10 mouse cellular contexts compared by ENCODE assay signal in the genomic region with DNA sequence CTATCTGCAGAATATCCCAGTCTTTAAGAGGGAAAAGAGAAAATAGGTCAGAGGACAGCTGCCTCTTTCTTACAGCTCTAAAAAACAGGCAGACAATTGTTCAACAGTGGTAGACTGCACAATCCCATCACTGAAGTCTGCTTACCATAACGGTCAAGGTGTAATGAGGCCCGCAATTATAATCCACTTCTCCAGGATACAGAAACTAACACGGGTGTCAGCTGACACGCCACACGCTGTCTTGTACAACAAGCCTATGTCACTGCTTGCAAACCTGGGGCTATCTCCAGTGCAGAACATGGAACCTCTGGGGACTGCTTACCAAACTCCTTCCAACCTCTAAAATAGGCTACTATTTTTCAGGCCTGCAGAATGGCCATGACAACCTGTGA. TPM values are rescaled to one million over a fixed set of nuclear protein-coding genes. Genes with fewer than 3 reads are reported as not detected.
A peak's percentile ranks its signal among the peaks of the same experiment; 100 is the strongest.
DNase-seq lines count a peak whose midpoint lies in the region; ATAC-seq and TF ChIP-seq lines count a peak whose summit lies in the region.
"Had no signal": no experiment of that assay in that cellular context is flagged by ENCODE, and none has a peak within 500 bp of the region (broad histone marks: within the 10 kb centered on the region; RNA-seq: fewer than 3 reads in every experiment).

No protein-coding gene starts in this region.

- 66% methylated on average over 5 of the region's 5 CpGs for WGBS in heart, embryonic 10.5 days
- 39% methylated on average over 5 of the region's 5 CpGs for WGBS in liver, postnatal 0 days (ENCODE audit: insufficient replicate concordance)

- H3K79me2 ChIP-seq in MEL (ENCODE audit: control insufficient read depth, insufficient read depth, low read length, poor library complexity): peaks cover 2% of the 10 kb centered on the region; the same call in 1 of the 2 replicates

- peak overlapping the region; percentile 62 for H3K9ac ChIP-seq in MEL (ENCODE audit: control insufficient read depth, low read depth, low read length, poor library complexity, severe bottlenecking)
- H3K9ac ChIP-seq in liver, postnatal 0 days (replicated peaks): peak overlapping the region; percentile 47
- H3K9ac ChIP-seq: embryonic facial prominence, embryonic 12.5 days; neural tube, embryonic 13.5 days had no signal

- peaks cover 39% of the 10 kb centered on the region for H3K36me3 ChIP-seq in heart, embryonic 10.5 days
- peaks cover 7 to 21% of the 10 kb centered on the region in 2 experiments; a peak in 3 of 4 replicates for H3K36me3 ChIP-seq in MEL (ENCODE audit: control insufficient read depth in 1 of 2, insufficient read depth in 2 of 2, low read length in 2 of 2)
- peaks cover 32% of the 10 kb centered on the region for H3K36me3 ChIP-seq in liver, postnatal 0 days (replicated peaks; ENCODE audit: insufficient read depth, low read length)

- 0 out of 4 replicates have a peak, but pooled peaks of 1 of the 2 experiments have one; percentile 5 for TF ChIP-seq EP300 in MEL (IDR thresholded peaks at IDR 0.05; ENCODE audit: low read depth in 1 of 2, low read length in 2 of 2)
- TF ChIP-seq EP300 in liver, postnatal 0 days (IDR thresholded peaks at IDR 0.05; ENCODE audit: low read depth): no peak

- DNase-seq in heart, embryonic 10.5 days (ENCODE audit: low spot score): no peak
- DNase-seq in heart, postnatal 4 days: no peak
- DNase-seq in MEL (ENCODE audit: low read depth, low spot score): peak; percentile 53
- DNase-seq in liver, postnatal 0 days: no peak
- DNase-seq in right cerebral cortex, adult 18-20 months: no peak
- no peak for DNase-seq in layer of hippocampus, adult 8-10 months (ENCODE audit: low spot score in 2 of 2)
- DNase-seq in urinary bladder, postnatal 4 days (ENCODE audit: low spot score in 2 of 2): no peak

- ATAC-seq in erythroid progenitor cell, adult 5-6 weeks (replicated peaks; ENCODE audit: low FRiP score, poor library complexity, severe bottlenecking): peak; percentile 52
- peak; percentile 73 for ATAC-seq in liver, postnatal 0 days

- H3K4me2 ChIP-seq in liver, postnatal 0 days (ENCODE audit: low read depth, low read length): peak overlapping the region; percentile 62
- H3K4me2 ChIP-seq: embryonic facial prominence, embryonic 12.5 days; neural tube, embryonic 13.5 days had no signal

- H3K9me3 ChIP-seq in heart, embryonic 10.5 days: no peaks in the 10 kb centered on the region
- no peaks in the 10 kb centered on the region for H3K9me3 ChIP-seq in MEL (replicated peaks; ENCODE audit: insufficient read depth, low read length)
- no peaks in the 10 kb centered on the region for H3K9me3 ChIP-seq in liver, postnatal 0 days (ENCODE audit: low read length)
- H3K9me3 ChIP-seq: embryonic facial prominence, embryonic 12.5 days; neural tube, embryonic 13.5 days had no signal

- no peak for TF ChIP-seq CTCF in MEL (IDR thresholded peaks at IDR 0.05 in 2 of 3, conservative IDR thresholded peaks at IDR 0.05 in 1 of 3; ENCODE audit: control insufficient read depth in 1 of 3, insufficient read depth in 1 of 3, low read depth in 2 of 3, low read length in 3 of 3, poor library complexity in 1 of 3, severe bottlenecking in 1 of 3)
- TF ChIP-seq CTCF in liver, postnatal 0 days (IDR thresholded peaks at IDR 0.05; ENCODE audit: low read depth): no peak

- H3K27me3 ChIP-seq in heart, embryonic 10.5 days (ENCODE audit: insufficient read depth, poor library complexity, severe bottlenecking): no peaks in the 10 kb centered on the region
- H3K27me3 ChIP-seq in MEL (ENCODE audit: control insufficient read depth in 1 of 2, insufficient read depth in 2 of 2, low read length in 2 of 2): no peaks in the 10 kb centered on the region
- no peaks in the 10 kb centered on the region for H3K27me3 ChIP-seq in liver, postnatal 0 days (ENCODE audit: insufficient read depth, low read length)
- H3K27me3 ChIP-seq: embryonic facial prominence, embryonic 12.5 days; neural tube, embryonic 13.5 days had no signal

- no peak for TF ChIP-seq POLR2A in MEL (IDR thresholded peaks at IDR 0.05; ENCODE audit: control insufficient read depth in 1 of 2, insufficient read depth in 1 of 2, low read depth in 1 of 2, low read length in 2 of 2, poor library complexity in 1 of 2)

- H3K27ac ChIP-seq in heart, embryonic 10.5 days: peak overlapping the region; percentile 82; the same call in 1 of the 2 replicates
- peak overlapping the region; percentile 79 for H3K27ac ChIP-seq in MEL (ENCODE audit: control insufficient read depth, low read depth, low read length)
- peak overlapping the region; percentile 91 for H3K27ac ChIP-seq in liver, postnatal 0 days (ENCODE audit: low read depth)
- H3K27ac ChIP-seq: embryonic facial prominence, embryonic 12.5 days; neural tube, embryonic 13.5 days had no signal

- H3K4me1 ChIP-seq in heart, embryonic 10.5 days: peaks cover 31% of the 10 kb centered on the region
- peaks cover 16% of the 10 kb centered on the region in 2 experiments for H3K4me1 ChIP-seq in MEL (ENCODE audit: control insufficient read depth in 1 of 2, insufficient read depth in 2 of 2, low read length in 2 of 2)
- H3K4me1 ChIP-seq in liver, postnatal 0 days (ENCODE audit: insufficient read depth): peaks cover 26% of the 10 kb centered on the region
- H3K4me1 ChIP-seq: embryonic facial prominence, embryonic 12.5 days had no signal

- no peak for TF ChIP-seq RAD21 in MEL (IDR thresholded peaks at IDR 0.05; ENCODE audit: low read depth, low read length)

- H3K4me3 ChIP-seq in heart, embryonic 10.5 days: peak overlapping the region; percentile 27; the same call in 1 of the 2 replicates
- H3K4me3 ChIP-seq in MEL (ENCODE audit: control insufficient read depth in 1 of 2, insufficient read depth in 1 of 2, low read depth in 2 of 2, low read length in 2 of 2): peak overlapping the region; percentile 27 to 40
- H3K4me3 ChIP-seq in liver, postnatal 0 days (ENCODE audit: low read depth, low read length): peak overlapping the region; percentile 23
- H3K4me3 ChIP-seq: embryonic facial prominence, embryonic 12.5 days; neural tube, embryonic 13.5 days had no signal

TF ChIP-seq in MEL, 35 proteins besides CTCF, POLR2A, EP300 and RAD21:
- TF ChIP-seq NRF1 (IDR thresholded peaks at IDR 0.05; ENCODE audit: insufficient read depth, low read depth, low read length, poor library complexity, severe bottlenecking) (no peak), SIN3A (IDR thresholded peaks at IDR 0.05; ENCODE audit: low read length) (peak; percentile 17; the same call in 1 of the 2 replicates), USF1 (IDR thresholded peaks at IDR 0.05; ENCODE audit: low read depth, low read length) (peak; percentile 56; the same call in 1 of the 2 replicates), GATA1 (IDR thresholded peaks at IDR 0.05; ENCODE audit: low read depth, low read length) (no peak), MXI1 (IDR thresholded peaks at IDR 0.05; ENCODE audit: low read depth, low read length) (peak; percentile 40; the same call in 1 of the 2 replicates), MYC (IDR thresholded peaks at IDR 0.05; ENCODE audit: low read depth, low read length) (0 out of 2 replicates have a peak, but pooled peaks have one; percentile 13), MAX (IDR thresholded peaks at IDR 0.05; ENCODE audit: low read length) (0 out of 2 replicates have a peak, but pooled peaks have one; percentile 21), TCF12 (IDR thresholded peaks at IDR 0.05; ENCODE audit: low read depth, low read length) (no peak), BHLHE40 (IDR thresholded peaks at IDR 0.05; ENCODE audit: borderline replicate concordance, low read depth, low read length) (no peak), CHD1 (IDR thresholded peaks at IDR 0.05; ENCODE audit: low read depth, low read length) (0 out of 2 replicates have a peak, but pooled peaks have one; percentile 63), POLR2AphosphoS2 (IDR thresholded peaks at IDR 0.05; ENCODE audit: low read length) (no peak), TBP (IDR thresholded peaks at IDR 0.05; ENCODE audit: low read depth, low read length) (no peak), GABPA (IDR thresholded peaks at IDR 0.05; ENCODE audit: low read depth, low read length) (0 out of 2 replicates have a peak, but pooled peaks have one; percentile 3)

RNA-seq across cellular contexts. Expression of a gene that starts 28.0 kb away (rescaled TPM):
- polyA plus RNA-seq in heart, embryonic 10.5 days (2016; fragmentation: Nextera tagmentation; extraction: Ambion mirVana): 22.5 and 26.8 TPM in 2 replicates
- 10 to 100 TPM; 20.6 to 22.6 TPM for total RNA-seq in heart, postnatal 4 days (2021)
- 7.3 and 9.6 TPM in 2 replicates for total RNA-seq in MEL (2012; rRNA removed)
- polyA plus RNA-seq in MEL (2012; ENCODE audit: insufficient read depth in 1 of 2, insufficient read length in 2 of 2, low read depth in 1 of 2, low replicate concordance in 2 of 2, missing spikeins in 1 of 2): 10 to 100 TPM in 1 of 2 experiments, not detected in 1; 35.6 TPM
- 13.0 and 16.9 TPM in 2 replicates for total RNA-seq in erythroid progenitor cell, adult 5-6 weeks (2015; ENCODE audit: low replicate concordance)
- total RNA-seq in erythroid progenitor cell, adult 5-6 weeks (2017; ENCODE audit: low replicate concordance): 17.2 and 21.9 TPM in 2 replicates
- 5.7 and 6.5 TPM in 2 replicates for polyA plus RNA-seq in liver, postnatal 0 days (2015; fragmentation: Nextera tagmentation; extraction: Ambion mirVana)
- total RNA-seq in layer of hippocampus, adult 8-10 months (2022): 10 to 100 TPM; 74.3 to 92.7 (median 82.9) TPM
